Mouse (Mus musculus) layer of hippocampus, adult 8-10 months (tissue): Measurements from ENCODE around the gene Aunip. TPM values are rescaled to one million over a fixed set of nuclear protein-coding genes. Genes with fewer than 3 reads are reported as not detected.

Source experiments
- DNase-seq, 2 experiments: peaks; one replicate each; pipeline ENCODE4 v3.0.0; 2022; ENCODE audit warnings: low spot score in 2 of 2
- total RNA-seq, 4 experiments: library from RNA; stranded (reverse); gene quantifications; 2 replicates each; pipeline ENCODE4 v1.2.4; 2022

Gene Aunip
- total RNA-seq: under 1 TPM in 3 of 4 experiments, not detected in 1; 0.25 to 0.85 (median 0.33) TPM

DNA sequence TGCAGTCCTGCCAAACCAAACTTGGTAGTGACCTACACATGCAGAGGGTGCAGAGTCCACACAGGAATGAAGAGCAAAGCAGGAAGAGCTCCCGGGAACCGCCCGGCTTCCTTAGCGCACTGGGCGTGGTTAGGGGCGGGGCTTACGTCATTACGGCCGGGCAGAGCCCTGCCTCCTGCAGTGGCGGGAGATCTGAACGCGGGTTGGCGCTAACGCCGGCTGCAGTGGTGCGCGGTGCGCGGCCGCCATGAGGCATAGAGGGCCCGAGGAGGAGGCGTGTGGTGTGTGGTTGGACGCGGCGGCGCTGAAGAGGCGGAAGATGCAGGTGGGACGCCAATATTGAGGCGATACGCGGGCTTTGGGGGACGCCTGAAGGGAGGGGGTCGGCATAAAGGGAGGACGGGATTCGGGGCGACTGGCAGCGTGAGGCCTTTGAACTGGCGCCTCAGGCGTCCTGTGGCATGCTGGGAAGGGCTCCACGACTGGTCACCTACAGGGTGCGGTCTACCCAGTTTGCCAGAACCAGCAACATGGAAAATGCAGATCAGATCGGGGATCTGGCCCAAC lies at the start of gene Aunip:
TSS of gene Aunip (plus strand) at position 155 of the 567 bp plus-strand sequence.
- peak; percentile 64 to 71 for DNase-seq

DNA sequence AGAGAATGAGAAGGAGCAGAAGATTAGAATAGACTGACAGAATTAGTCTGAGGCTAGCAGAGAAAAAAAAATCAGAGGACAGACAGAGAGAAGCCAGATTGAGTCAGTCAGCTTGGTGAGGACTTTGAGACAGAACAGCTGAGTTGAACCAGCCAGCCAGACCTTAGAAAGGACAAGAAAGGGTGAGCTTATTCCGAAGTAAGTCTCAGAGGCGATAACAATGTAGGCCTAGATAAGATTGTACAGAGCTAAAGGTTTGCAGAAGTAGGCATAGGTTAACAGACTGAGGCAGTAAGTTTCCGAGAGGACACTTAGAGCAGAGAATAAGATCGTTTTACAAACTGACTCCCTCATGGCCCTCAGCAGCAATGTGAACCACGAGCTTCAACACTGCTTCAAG lies 49.5 kb upstream of the Aunip start:
- DNase-seq: no peak

DNA sequence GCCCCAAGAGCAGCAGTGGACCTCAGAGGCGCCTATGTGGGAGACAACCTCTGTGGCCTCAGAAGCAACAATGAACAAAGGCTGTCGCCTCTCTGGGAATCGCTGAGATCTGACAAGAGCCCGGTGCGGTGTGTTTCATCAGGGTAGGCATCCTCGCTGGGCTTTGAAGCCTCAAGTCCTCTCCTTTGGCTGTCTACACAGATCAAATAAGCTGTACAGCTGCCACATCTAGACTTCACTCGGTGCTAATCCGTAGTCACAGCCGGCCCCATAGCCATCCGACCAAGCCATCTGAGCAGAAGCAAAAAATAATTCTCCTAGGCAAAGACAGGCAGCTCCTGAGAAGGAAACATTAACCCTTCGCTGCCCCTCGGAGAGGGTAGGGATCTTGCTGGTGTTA lies 45.0 kb upstream of the Aunip start:
- no peak for DNase-seq

DNA sequence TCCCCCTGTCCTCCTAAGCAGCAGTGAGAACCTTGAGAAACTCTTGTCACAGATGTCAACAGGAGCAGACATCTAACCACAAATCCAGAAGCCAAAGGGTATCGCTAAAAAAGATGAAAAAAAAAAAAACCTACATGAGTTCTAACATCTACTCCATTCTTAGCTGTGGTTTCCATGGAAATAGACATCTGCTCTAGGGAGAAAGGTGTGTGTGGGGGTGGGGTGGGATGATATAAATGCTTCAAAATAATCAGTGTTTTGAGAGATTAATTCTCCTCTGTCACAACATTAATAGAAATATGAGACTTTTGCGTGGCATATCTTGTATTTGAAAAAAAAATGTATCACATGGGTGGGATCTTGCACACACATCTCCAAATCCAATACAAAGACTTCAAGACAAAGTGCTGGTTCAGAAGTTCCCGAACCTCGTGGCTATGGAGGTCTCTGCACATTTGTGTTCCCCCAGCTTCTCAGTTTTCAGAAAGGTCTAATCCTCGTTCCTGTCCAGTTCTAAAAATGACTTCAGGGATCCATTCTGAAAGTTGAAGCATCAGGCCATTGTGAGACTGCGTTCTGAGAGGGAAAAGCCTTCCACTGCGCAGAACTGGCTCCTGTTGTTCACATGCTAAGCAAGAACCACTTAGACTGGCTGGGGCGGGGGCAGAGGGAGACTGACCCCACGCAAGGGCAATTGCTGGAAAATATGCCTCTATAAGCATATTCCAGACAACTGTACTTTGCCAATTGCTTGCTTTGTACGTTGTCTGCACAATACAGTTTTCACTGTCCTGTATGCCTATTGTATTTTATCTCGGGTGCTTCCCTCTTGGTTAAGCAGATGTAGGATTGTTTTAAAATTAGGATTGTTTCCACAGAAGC lies 44.2 kb upstream of the Aunip start:
- no peak for DNase-seq

DNA sequence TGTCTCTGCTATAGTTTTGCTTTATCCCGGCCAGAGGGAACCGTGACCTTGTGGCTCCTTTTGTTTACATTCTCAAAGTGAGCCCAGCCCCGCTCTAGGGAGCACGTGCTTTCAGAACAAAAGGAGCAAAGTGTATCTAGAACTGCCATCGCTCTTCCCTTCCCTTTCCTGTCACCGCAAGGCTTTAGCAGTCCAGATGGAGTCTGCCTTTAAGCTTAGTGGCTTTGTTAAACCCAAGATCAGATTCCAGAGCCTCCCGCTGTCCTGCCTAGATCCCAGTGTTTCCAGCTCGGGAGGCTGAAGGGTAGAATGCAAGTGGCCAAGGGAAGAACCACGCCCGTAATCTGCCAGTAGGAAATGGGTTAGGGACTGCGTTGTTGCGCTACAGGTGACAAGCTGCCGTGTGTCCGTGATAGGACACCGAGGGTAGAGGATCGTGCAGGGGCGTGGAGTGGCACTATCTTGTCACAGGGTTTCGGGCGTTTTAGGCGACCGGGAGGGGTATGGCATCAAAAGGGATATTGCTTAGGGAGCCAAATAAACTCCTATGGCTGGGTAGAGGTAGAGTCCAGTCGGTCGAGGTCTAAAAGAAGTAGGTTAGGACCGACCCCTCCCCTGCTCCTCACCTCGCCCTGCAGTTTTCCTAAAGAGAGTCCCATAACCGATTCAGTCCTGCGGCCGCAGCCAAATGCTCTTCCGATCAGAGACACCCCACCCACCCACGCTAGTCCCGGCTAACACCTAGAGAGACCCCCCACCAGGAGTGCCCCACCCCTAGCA lies 43.2 kb upstream of the Aunip start:
- no peak for DNase-seq

DNA sequence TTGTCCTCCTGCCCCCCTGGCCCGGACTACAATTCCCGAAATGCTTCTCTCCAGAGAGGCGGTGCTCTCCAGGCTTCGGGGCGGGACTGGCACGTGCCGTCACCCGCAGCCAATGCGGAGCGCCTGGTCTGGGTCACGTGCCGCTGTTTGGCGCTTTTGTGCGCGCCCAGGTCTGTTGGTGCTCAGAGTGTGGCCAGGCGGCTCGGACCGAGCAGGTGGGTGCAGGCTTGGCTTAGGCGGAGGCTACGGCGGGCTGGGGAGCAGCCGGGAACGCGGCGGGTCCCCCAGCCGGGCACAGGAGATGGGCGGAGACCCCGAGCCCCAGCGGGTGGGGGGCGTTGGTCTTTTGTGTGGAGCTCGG lies 42.6 kb upstream of the Aunip start, which contains the start of gene Stmn1:
TSS of gene Stmn1 (plus strand) at position 106 of the 361 bp plus-strand sequence.
- peak; percentile 94 to 95 for DNase-seq

DNA sequence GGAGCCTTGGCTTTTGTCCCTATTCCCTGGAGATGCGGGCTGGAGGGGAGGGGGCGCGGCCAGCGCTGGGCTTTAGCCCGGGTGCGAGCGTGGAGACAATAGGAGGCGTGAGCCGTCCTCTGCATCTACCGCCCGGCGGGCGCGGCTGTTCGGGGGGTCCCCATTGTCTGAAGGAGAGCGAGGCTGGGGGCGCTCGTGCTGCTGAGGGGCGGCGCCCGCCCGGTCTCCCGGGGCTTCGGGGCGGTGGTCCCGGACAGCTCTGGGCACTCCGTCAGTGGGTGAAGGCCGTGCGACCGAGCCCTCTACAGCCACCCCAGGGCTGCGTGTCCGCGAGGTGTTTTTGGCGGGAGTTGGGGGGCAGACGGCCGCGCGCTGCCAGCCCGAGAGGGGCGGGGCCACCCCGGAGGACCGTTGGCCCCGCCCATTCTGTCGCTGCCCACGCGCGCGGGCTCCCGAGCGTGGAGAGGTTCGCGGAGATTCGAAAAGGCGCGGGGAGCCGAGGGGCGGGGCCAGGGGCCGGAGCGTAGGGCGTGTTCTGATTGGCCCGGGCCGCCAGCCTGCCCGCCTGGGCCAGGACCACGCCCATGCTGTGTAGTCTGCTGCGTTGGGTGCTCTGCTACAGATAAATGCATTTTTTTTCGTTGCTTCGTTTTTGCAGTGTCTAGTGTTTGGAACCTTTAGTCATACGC lies 42.1 kb upstream of the Aunip start:
- DNase-seq: peak; percentile 87 to 91

DNA sequence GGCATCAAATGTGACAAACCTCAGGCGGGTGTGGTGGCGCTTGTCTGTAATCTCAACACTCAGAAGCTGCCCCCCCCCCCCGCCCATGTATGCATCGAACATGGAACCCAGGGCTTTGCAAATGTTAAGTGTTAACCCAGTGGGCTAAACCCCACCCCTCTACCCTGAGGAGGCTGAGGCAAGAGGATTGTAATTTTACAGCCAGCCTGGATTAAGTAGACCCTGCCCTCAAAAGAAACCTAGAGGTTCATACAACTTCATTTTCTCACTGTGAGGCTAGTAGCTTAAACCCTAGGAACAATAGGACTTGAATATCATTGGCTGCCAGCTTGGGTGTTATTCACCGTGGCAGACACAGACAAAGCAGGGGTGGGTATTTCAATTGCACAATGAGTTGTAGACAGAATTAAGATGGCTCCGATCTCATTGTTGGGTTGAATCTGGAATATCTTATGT lies 41.4 kb upstream of the Aunip start:
- DNase-seq: no peak

DNA sequence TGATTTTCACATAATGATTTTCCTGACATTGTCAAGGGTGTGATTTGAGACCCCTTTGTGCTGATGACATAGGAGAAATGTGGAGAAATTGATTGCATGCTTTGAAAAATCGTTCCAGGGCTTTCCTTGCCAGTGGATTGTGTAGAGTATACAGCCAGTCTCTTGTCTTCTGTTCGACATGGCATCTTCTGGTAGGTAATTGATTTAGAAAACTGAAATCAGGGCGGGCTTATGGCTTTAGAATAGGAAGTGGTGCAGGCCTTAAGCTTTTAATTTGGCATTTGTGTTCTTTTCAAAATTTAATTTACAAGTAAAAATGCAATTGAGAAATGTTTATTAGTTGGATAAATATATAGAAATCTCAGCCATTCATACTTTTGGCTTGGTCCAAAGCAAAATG lies 40.8 kb upstream of the Aunip start:
- no peak for DNase-seq

DNA sequence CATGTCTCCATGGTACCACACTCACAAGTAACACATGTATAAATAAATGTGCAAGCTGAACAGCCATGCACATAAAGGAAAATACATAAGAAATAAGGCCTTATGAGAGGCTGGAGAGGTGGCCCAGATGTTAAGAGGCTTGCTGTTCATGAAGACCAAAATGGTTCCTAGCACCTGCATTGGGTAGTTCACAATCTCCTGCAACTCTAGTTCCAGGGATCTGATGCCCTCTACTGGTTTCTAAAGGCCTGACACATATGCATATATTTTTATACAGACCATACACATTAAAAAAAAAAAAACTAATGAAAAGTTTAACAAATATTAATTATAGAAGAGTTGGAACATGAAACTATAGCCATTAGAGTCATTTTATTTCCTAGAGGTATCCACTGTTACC lies 39.3 kb upstream of the Aunip start:
- DNase-seq: no peak

DNA sequence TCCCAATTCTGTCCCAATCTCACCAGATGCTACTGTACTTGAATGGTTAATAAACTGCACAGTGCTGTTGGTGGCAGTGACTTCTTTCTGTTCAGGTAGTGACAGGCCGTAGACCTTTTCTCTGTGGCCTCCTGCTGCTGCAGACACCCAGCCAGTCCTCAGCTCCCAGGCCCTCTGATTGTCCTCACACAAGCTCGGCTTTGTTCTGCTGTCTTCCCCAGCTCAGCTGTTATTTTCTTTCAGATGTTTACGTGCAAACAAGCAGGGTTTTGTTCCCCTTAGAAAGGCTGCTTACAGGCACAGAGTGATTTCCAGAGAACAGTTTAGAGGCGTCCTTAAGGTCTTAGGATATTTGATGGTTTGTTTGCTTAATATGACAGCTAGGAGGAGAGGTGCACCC lies 37.0 kb upstream of the Aunip start:
- no peak for DNase-seq

DNA sequence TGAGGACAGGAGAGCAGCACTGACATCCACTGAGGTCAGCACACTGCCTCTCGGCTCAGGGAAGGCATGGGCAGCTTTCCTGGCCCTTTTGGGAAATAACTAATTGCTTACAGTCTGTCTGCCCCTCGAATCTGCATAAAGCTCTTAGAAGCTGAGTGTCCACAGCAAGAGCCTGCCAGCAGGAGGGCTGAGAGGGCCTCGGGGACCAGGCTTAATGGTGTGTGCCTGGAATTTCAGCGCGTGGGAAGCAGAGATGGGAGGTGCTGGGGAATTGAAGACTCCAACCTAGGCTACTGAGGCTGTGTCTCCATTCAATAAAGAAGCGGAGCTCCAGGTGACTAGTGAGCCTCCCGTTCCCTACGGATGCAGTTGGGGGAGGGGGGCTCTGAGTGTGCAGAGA lies 36.6 kb upstream of the Aunip start:
- no peak for DNase-seq

DNA sequence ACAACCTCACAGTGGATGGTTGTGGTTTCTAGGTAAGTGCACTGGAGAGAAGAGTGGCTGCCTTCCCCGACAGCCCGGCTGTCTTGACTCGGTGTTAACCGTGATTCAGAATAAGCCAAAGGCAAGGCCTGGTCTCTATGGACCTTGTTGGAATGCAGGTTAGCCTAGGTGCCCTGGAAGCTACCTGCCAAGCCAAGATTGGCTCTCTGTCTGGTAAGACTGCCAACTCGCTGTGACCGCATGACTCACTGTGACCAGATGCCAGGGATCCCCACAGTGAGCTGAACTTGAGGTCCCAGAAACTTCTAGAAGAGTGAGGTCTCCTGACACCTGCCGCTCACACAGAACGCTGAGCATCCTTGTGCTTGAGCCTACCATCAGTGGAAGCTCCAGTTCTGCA lies 33.9 kb upstream of the Aunip start:
- DNase-seq: no peak

DNA sequence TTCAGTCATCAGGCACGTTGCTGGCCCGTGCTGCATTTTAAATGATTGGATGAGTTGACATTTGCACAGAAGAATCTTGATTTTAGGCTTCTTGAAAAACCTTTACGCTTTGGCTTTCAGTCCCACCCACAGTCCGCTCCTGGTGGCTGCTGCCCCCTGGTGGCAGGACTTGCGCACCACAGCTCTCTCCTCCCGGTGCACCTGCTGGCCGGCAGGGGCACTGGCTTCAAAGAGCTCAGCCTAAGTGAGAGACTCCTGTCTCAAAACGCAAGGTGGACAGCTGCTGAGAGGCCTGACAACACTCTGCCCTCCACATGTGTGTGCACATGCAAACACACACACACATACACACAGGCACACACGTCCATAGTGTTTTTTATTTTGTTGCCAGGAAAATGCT lies 32.8 kb upstream of the Aunip start:
- peak; percentile 85 to 92 for DNase-seq

DNA sequence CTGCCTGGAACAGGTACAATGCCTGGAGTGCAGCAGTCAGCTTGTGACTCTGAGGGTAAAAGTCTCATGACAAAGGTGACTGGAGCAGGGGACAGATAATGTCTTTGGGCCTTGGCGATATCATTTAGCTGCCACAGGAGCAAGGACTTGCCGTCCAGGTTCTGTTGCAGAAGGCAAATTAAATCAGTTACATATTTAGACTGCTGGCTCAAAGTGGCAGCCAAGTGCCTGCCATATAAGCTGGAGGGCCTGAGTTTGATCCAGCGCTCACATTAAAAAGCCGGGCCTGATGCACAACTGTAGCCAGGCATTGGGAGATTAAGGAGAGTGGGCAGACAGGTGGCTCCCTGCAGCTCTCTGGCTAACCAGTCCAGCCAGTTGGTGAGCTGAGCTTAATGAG lies 31.0 kb upstream of the Aunip start:
- DNase-seq: no peak

DNA sequence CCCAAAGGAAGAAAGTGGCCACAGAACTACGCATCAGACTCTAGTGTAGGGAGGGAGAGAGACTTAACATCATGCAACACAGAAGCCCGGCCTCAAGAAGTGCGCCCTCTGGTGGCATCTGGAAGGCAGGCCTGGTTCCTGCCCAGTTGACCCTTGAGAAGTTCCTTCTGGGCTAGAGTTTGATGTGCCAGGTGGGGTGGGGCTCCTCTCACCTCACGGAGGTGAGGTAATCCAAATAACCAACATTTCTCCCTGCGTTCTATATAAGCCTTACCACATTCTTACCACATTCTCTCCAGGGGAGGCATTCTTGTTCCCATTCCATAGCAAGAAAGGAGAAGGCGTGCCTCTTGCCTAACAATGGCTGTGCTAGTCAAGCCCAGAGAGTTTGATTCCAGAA lies 29.9 kb upstream of the Aunip start:
- peak in 1 of 2 experiments; percentile 79 for DNase-seq

DNA sequence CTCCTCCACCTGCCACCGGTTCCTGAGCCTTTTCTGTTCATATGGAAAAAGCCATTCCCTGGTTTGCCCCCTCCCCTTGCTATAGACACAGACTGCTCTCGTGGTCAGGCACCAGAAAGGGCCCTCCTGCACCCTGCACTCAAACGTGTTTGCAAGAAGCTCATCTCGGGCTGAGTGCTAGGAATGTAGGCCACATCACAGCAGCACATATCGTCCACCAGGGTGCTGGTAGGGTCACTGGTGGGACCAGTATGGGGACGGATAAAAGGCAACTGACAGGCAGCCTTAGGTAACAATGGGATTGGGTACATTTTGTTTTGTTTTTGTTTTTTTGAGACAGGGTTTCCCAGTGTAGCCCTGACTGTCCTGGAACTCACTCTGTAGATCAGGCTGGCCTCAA lies 29.5 kb upstream of the Aunip start:
- no peak for DNase-seq

DNA sequence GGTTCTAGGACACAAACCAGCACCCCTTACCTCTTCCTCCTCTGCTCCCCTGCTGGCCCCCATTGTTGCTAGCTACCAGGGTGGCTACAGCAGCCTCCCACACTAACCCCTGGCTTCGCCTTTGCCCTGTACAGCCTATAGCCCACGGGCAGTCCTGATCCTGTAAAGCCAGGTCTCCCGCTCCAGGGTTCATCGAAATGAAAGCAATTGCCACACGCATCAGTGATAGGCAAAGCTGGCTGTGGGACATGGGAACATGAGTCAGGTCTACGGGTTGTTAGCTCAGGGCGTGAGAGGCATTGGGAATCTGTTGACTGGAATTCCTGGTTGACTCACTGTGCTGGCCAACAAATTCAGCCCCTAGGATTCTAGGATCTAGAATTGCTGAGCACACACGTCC lies 28.4 kb upstream of the Aunip start:
- no peak for DNase-seq

DNA sequence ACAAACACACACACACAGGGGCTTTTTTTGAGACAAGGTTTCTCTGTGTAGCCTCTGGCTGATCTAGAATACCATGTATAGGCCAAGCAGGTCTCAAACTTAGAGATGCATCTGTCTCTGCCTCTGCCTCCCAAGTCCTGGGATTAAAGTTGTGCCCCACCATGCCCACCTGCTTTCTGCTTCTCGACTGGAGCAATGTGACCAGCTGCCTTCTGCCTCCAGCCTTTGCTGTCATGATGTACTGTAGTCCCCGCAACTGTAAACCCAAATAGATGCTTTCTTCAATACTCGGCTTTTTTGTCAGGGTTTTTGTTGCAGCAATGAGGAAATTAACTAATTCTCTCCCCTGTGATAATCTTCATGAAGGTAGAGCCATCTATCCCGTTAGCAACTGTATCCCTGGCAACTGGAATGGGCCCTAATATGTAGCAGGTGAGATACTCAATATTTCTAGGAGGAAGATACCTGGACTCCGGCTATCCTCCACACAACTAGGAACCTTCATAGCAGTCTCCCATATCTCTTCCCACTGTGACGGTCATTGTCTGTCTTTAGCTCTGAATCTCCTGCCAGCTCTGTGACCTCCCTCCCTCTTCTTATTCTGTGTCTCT lies 27.6 kb upstream of the Aunip start:
- DNase-seq: no peak

DNA sequence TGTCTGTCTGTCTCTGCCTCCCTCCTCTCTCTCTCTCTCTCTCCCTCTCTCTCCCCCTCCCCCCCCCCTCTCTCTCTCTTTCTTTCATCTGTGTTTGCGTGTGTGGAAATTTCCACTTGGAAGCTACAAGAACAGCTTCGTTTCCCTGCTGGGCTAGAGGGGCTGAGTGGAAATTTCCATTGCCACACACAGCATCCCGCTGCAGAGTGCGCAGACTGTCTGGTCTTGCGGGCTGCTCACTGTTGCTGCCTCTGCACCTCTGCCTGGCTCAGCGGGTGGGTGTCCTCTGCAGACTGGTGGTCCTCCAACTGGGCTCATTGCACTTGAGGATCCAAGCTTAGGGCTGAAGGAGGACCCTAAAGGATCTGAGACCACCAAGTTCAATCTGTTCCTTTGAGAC lies 27.1 kb upstream of the Aunip start:
- DNase-seq: peak; percentile 81 to 83

DNA sequence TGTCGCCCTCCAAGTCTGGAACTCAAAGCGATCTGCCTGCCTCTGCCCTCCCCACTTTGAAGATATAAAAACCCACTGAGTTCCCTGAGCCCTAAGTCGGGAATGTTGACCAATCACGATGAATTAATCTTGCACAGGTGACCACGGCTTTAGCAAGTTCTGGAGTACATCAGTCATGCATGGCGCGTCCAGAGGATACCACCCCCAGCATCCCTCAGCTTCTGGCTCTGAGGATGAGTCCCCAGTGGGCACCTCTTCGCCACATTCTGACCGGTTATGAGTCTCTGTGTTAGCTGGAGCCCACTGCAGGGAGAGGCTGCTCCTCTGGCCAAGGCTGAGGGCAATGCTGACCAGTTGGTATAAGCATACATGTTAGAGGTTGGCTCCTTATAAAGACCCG lies 26.6 kb upstream of the Aunip start:
- DNase-seq: no peak
